In the genomic region with DNA sequence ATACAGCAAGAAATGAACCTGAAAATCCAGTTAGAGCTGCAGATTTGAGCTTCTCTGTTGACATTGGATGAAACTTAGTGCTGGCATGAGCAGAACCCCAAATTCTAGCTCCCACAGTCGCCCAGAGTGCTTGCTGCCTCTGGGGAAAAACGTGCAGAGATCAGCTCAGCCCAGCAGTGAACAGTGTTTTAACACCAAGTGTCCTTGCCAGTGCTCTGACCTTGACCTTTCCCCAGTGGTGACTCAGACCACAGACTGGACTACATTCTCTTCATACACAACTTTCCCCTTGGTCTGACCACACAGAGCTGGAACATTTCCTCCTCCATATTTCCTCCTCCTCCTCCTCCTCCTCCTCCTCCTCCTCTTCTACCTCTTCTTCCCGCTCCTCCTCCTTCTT, we compare ENCODE assay signal across 14 mouse cellular contexts. TPM values are rescaled to one million over a fixed set of nuclear protein-coding genes. Genes with fewer than 3 reads are reported as not detected.
DNase-seq lines count a peak whose midpoint lies in the region; ATAC-seq and TF ChIP-seq lines count a peak whose summit lies in the region.
"Had no signal": no experiment of that assay in that cellular context is flagged by ENCODE, and none has a peak within 500 bp of the region (broad histone marks: within the 10 kb centered on the region; RNA-seq: fewer than 3 reads in every experiment).

No protein-coding gene starts in this region.

- peak overlapping the region; percentile 3; the same call in 1 of the 2 replicates for H3K4me3 ChIP-seq in hindbrain, embryonic 10.5 days
- H3K4me3 ChIP-seq in hindbrain, embryonic 12.5 days: no peak overlapping the region
- H3K4me3 ChIP-seq in G1E (ENCODE audit: low read depth, low read length): peak overlapping the region; percentile 85; the same call in 1 of the 2 replicates
- peak overlapping the region; percentile 79 to 88 for H3K4me3 ChIP-seq in liver, embryonic 14.5 days (ENCODE audit: insufficient read depth in 1 of 2, low read depth in 2 of 2, low read length in 2 of 2)

- H3K9me3 ChIP-seq in hindbrain, embryonic 10.5 days: no peaks in the 10 kb centered on the region
- H3K9me3 ChIP-seq in hindbrain, embryonic 12.5 days (replicated peaks): no peaks in the 10 kb centered on the region
- H3K9me3 ChIP-seq in G1E (replicated peaks): 0 out of 2 replicates have a peak, but pooled peaks cover 4% of the 10 kb centered on the region
- H3K9me3 ChIP-seq in liver, embryonic 14.5 days (ENCODE audit: control insufficient read depth, low read length): no peaks in the 10 kb centered on the region
- H3K9me3 ChIP-seq: forebrain, embryonic 12.5 days; limb, embryonic 15.5 days; midbrain, embryonic 12.5 days had no signal

- 51% methylated on average over 3 of the region's 3 CpGs for WGBS in hindbrain, embryonic 10.5 days
- WGBS in hindbrain, embryonic 12.5 days: 42% methylated on average over 3 of the region's 3 CpGs
- WGBS in liver, embryonic 14.5 days (ENCODE audit: insufficient replicate concordance): 27% methylated on average over 3 of the region's 3 CpGs

- H3K27ac ChIP-seq in hindbrain, embryonic 10.5 days: no peak overlapping the region
- no peak overlapping the region for H3K27ac ChIP-seq in hindbrain, embryonic 12.5 days
- H3K27ac ChIP-seq in liver, embryonic 14.5 days: peak overlapping the region; percentile 91
- H3K27ac ChIP-seq: forebrain, embryonic 12.5 days; limb, embryonic 15.5 days; midbrain, embryonic 12.5 days had no signal

- TF ChIP-seq EP300 in liver, embryonic 14.5 days (IDR thresholded peaks at IDR 0.05; ENCODE audit: low read depth): no peak

- no peak for ATAC-seq in hindbrain, embryonic 12.5 days (ENCODE audit: low FRiP score)
- ATAC-seq in G1E (ENCODE audit: extremely low read depth, insufficient number of reproducible peaks, low FRiP score, poor library complexity, severe bottlenecking): no peak
- ATAC-seq in liver, embryonic 14.5 days (ENCODE audit: insufficient read depth): no peak

- peaks cover 58% of the 10 kb centered on the region for H3K27me3 ChIP-seq in hindbrain, embryonic 10.5 days (ENCODE audit: insufficient read depth, poor library complexity, severe bottlenecking)
- peaks cover 47% of the 10 kb centered on the region for H3K27me3 ChIP-seq in hindbrain, embryonic 12.5 days
- no peaks in the 10 kb centered on the region for H3K27me3 ChIP-seq in G1E (ENCODE audit: insufficient read depth, low read length)
- no peaks in the 10 kb centered on the region for H3K27me3 ChIP-seq in liver, embryonic 14.5 days (ENCODE audit: control insufficient read depth, insufficient read depth, low read length)

- H3K9ac ChIP-seq in hindbrain, embryonic 12.5 days: no peak overlapping the region
- H3K9ac ChIP-seq in liver, embryonic 14.5 days (replicated peaks): peak overlapping the region; percentile 97
- H3K9ac ChIP-seq: forebrain, embryonic 12.5 days; limb, embryonic 15.5 days; midbrain, embryonic 12.5 days had no signal

- peaks cover 22% of the 10 kb centered on the region for H3K4me1 ChIP-seq in hindbrain, embryonic 10.5 days (replicated peaks)
- peaks cover 10% of the 10 kb centered on the region for H3K4me1 ChIP-seq in hindbrain, embryonic 12.5 days
- peaks cover 86% of the 10 kb centered on the region for H3K4me1 ChIP-seq in G1E (ENCODE audit: insufficient read depth, low read depth, low read length)
- peaks cover 45 to 59% of the 10 kb centered on the region in 2 experiments for H3K4me1 ChIP-seq in liver, embryonic 14.5 days (replicated peaks; ENCODE audit: control insufficient read depth in 2 of 2, insufficient read depth in 2 of 2, low read length in 1 of 2)

- no peak for TF ChIP-seq CTCF in G1E (IDR thresholded peaks at IDR 0.05; ENCODE audit: low read depth, low read length)
- no peak for TF ChIP-seq CTCF in liver, embryonic 14.5 days (IDR thresholded peaks at IDR 0.05; ENCODE audit: low read depth)

- no peak overlapping the region for H3K4me2 ChIP-seq in hindbrain, embryonic 12.5 days (replicated peaks)
- peak overlapping the region; percentile 84 for H3K4me2 ChIP-seq in liver, embryonic 14.5 days (ENCODE audit: low read depth)

- DNase-seq in hindbrain, embryonic 10.5 days (ENCODE audit: low spot score): no peak
- DNase-seq in G1E (ENCODE audit: low spot score): no peak
- peak; percentile 83 for DNase-seq in adrenal gland, postnatal 14 days
- no peak for DNase-seq in liver, embryonic 14.5 days (ENCODE audit: low read depth in 3 of 3, low spot score in 3 of 3)
- DNase-seq in thymus, postnatal 14 days: no peak
- no peak for DNase-seq in cerebellum, postnatal 14 days
- DNase-seq in right cerebral cortex, postnatal 4 days: no peak
- DNase-seq: kidney, adult 9 months; right cerebral cortex, postnatal 14 days; thymus, adult 18-20 months had no signal

- no peaks in the 10 kb centered on the region for H3K36me3 ChIP-seq in hindbrain, embryonic 10.5 days
- H3K36me3 ChIP-seq in hindbrain, embryonic 12.5 days: no peaks in the 10 kb centered on the region
- peaks cover 17% of the 10 kb centered on the region for H3K36me3 ChIP-seq in G1E (replicated peaks)
- no peaks in the 10 kb centered on the region; the same call in 1 of the 2 replicates for H3K36me3 ChIP-seq in liver, embryonic 14.5 days (replicated peaks; ENCODE audit: control insufficient read depth, insufficient read depth, low read depth)
- H3K36me3 ChIP-seq: forebrain, embryonic 12.5 days; limb, embryonic 15.5 days; midbrain, embryonic 12.5 days had no signal

RNA-seq across cellular contexts. Expression of gene Grtp1, which starts 1.6 kb away (rescaled TPM):
- polyA plus RNA-seq in hindbrain, embryonic 10.5 days (2016; fragmentation: Nextera tagmentation; extraction: Ambion mirVana): 14.5 and 16.5 TPM in 2 replicates
- polyA plus RNA-seq in hindbrain, embryonic 12.5 days (2016; fragmentation: Nextera tagmentation; extraction: Ambion mirVana): 9.2 and 10.8 TPM in 2 replicates
- total RNA-seq in G1E (2014; fragmentation: Nextera tagmentation) (11.5 and 17.4 TPM in 2 replicates), G1E (2017) (5.7 and 7.4 TPM in 2 replicates)
- polyA plus RNA-seq in G1E (2012): 10.7 and 12.0 TPM in 2 replicates
- total RNA-seq in adrenal gland, postnatal 14 days (2021): 7.9 and 9.2 TPM in 2 replicates
- 5.7 TPM in 2 replicates for polyA plus RNA-seq in liver, embryonic 14.5 days (2012; rRNA removed)
- polyA plus RNA-seq in liver, embryonic 14.5 days (2014; fragmentation: Nextera tagmentation; extraction: Ambion mirVana): 9.5 and 10.1 TPM in 2 replicates

RNA-seq across cellular contexts. Expression of gene Lamp1, which starts 43.1 kb away (rescaled TPM):
- 218 and 231 TPM in 2 replicates for polyA plus RNA-seq in hindbrain, embryonic 10.5 days (2016; fragmentation: Nextera tagmentation; extraction: Ambion mirVana)
- polyA plus RNA-seq in hindbrain, embryonic 12.5 days (2016; fragmentation: Nextera tagmentation; extraction: Ambion mirVana): 276 and 280 TPM in 2 replicates
- total RNA-seq in G1E (2014; fragmentation: Nextera tagmentation) (206 and 208 TPM in 2 replicates), G1E (2017) (458 and 554 TPM in 2 replicates)
- 150 and 233 TPM in 2 replicates for polyA plus RNA-seq in G1E (2012)
- total RNA-seq in adrenal gland, postnatal 14 days (2021): 348 and 368 TPM in 2 replicates
- polyA plus RNA-seq in liver, embryonic 14.5 days (2012; rRNA removed): 112 and 137 TPM in 2 replicates
- 178 and 198 TPM in 2 replicates for polyA plus RNA-seq in liver, embryonic 14.5 days (2014; fragmentation: Nextera tagmentation; extraction: Ambion mirVana)

RNA-seq across cellular contexts. Expression of gene Adprhl1, which starts 51.9 kb away (rescaled TPM):
- 0.25 and 0.73 TPM in 2 replicates for polyA plus RNA-seq in hindbrain, embryonic 10.5 days (2016; fragmentation: Nextera tagmentation; extraction: Ambion mirVana)
- 0.25 and 0.40 TPM in 2 replicates for polyA plus RNA-seq in hindbrain, embryonic 12.5 days (2016; fragmentation: Nextera tagmentation; extraction: Ambion mirVana)
- total RNA-seq in G1E (2014; fragmentation: Nextera tagmentation) (not detected in 2 replicates), G1E (2017) (0.06 and 0.22 TPM in 2 replicates)
- not detected in 2 replicates for polyA plus RNA-seq in G1E (2012)
- total RNA-seq in adrenal gland, postnatal 14 days (2021): 0.52 and 0.56 TPM in 2 replicates
- not detected in 2 replicates for polyA plus RNA-seq in liver, embryonic 14.5 days (2012; rRNA removed)
- polyA plus RNA-seq in liver, embryonic 14.5 days (2014; fragmentation: Nextera tagmentation; extraction: Ambion mirVana): not detected in 2 replicates
- polyA plus RNA-seq: forebrain, embryonic 12.5 days had no signal
